Mouse (Mus musculus) lung, embryonic 14.5 days (tissue): ENCODE data around the gene Egfl7. TPM values are rescaled to one million over a fixed set of nuclear protein-coding genes. Genes with fewer than 3 reads are reported as not detected.

Experiments
- ATAC-seq: fragments of 200-750 bp; cut with Nextera tagmentation; 2 replicates; pipeline ENCODE4 v1.8.0; 2017; ENCODE audit warnings: mild to moderate bottlenecking, moderate TSS enrichment, moderate library complexity; ENCODE audit not compliant: insufficient read depth
- DNase-seq: peaks from one replicate; pipeline ENCODE4 v3.0.0-alpha.2; 2015
- H3K27ac ChIP-seq: fragments of 300-500 bp; sonication (generic); 2 replicates; pipeline ENCODE4 v1.5.1; 2014; ENCODE audit warnings: low read depth, mild to moderate bottlenecking, moderate library complexity
- H3K27me3 ChIP-seq: fragments of 300-500 bp; sonication (generic); 2 replicates; pipeline ENCODE4 v1.6.1; 2014; ENCODE audit warnings: low read length, control low read depth; ENCODE audit not compliant: insufficient read depth
- H3K36me3 ChIP-seq: fragments of 300-500 bp; sonication (generic); 2 replicates; pipeline ENCODE4 v1.6.1; 2014; ENCODE audit warnings: control low read depth; ENCODE audit not compliant: insufficient read depth
- H3K4me1 ChIP-seq: fragments of 300-500 bp; sonication (generic); 2 replicates; pipeline ENCODE4 v1.6.1; 2014; ENCODE audit warnings: antibody characterized with exemption, control low read depth; ENCODE audit not compliant: insufficient read depth
- H3K4me2 ChIP-seq: fragments of 300-500 bp; sonication (generic); 2 replicates; pipeline ENCODE4 v1.6.1; 2014; ENCODE audit warnings: mild to moderate bottlenecking
- H3K4me3 ChIP-seq: fragments of 300-500 bp; sonication (generic); 2 replicates; pipeline ENCODE4 v1.5.1; 2014; ENCODE audit warnings: low read depth, low read length
- H3K9ac ChIP-seq: fragments of 300-500 bp; sonication (generic); 2 replicates; pipeline ENCODE4 v1.6.1; 2014
- H3K9me3 ChIP-seq: fragments of 300-500 bp; sonication (generic); 2 replicates; pipeline ENCODE4 v1.6.1; 2016; ENCODE audit warnings: low read depth, low read length, control low read depth
- CTCF ChIP-seq: IDR thresholded peaks from 2 replicates; pipeline ENCODE4 v1.5.1; 2016; ENCODE audit warnings: antibody characterized with exemption, low read depth
- WGBS: fragments of 180-500 bp; shearing (Covaris S2); extraction: QIAGEN DNeasy Blood & Tissue Kit; methylation state at CpG from one replicate; pipeline ENCODE4 v1.1.7; 2014; 5-methylcytosine and 5-hydroxymethylcytosine counted together
- polyA plus RNA-seq: library from polyadenylated mRNA; unstranded; fragments of >200 nt; fragmentation: Nextera tagmentation; extraction: Ambion mirVana; gene quantifications from 2 replicates; pipeline ENCODE4 v1.2.1, GENCODE M21; 2014

The Egfl7 gene
- polyA plus RNA-seq, 1 experiment from 2014 or later: 311 TPM

DNA sequence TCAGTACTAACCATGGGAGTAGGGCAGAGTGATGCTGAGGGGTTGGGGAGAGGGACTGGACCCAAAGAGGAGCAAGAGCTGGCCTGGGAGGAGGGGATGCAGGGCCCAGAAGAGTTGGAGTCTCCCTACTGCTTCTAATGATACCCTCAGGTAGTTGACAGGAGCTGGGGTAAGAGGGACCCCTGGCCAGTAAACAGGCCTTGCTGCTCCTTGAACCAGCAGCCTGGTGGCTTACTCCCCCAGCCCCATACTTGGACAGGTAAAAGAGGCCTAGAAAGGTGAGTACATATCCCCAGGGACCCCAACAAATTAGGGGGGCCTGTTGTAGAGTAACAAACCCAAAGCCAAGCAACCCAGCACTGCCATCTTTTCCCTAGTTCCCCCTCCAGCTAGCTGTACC is 29.0 kb downstream of the Egfl7 start:
- Histone ChIP-seq H3K4me2 (no peak overlapping the region), H3K4me3 (no peak overlapping the region), H3K27me3 (no peaks in the 10 kb centered on the region), H3K27ac (no peak overlapping the region), H3K36me3 (no peaks in the 10 kb centered on the region), H3K9ac (no peak overlapping the region), H3K4me1 (peaks cover 7% of the 10 kb centered on the region; the same call in 1 of the 2 replicates), H3K9me3 (no peaks in the 10 kb centered on the region)
- DNase-seq (no peak), ATAC-seq (no peak)
- no peak for TF ChIP-seq CTCF

DNA sequence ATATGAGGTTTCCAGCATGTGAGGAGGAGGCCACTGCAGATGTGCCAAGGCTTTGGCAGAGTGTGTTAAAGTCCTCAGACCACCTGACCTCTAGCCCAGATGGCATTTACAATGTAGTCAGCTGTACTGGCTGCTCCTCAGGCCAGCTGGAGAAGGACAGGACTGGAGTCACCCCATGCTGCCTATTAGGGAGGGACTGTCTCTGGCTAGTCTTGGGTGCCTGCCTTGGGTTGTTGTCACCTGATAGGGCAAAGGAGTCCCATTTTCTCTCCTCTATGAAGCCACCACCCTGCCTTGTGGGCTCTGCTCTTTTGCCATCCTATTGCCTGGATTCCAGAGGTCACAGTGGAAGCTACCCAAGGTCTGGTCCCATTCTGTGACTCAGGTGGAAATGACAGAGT is 29.4 kb downstream of the Egfl7 start:
- no peak overlapping the region for H3K4me2 ChIP-seq
- H3K36me3 ChIP-seq: no peaks in the 10 kb centered on the region
- H3K4me1 ChIP-seq: peaks cover 7% of the 10 kb centered on the region; the same call in 1 of the 2 replicates
- TF ChIP-seq CTCF: no peak
- no peaks in the 10 kb centered on the region for H3K27me3 ChIP-seq
- no peak overlapping the region for H3K9ac ChIP-seq
- H3K4me3 ChIP-seq: no peak overlapping the region
- DNase-seq (no peak), ATAC-seq (no peak)
- no peak overlapping the region for H3K27ac ChIP-seq
- H3K9me3 ChIP-seq: no peaks in the 10 kb centered on the region

GRCm38 (mm10) chr2:26610526-26610925 is 30.7 kb downstream of the Egfl7 start:
- H3K27me3 ChIP-seq: no peaks in the 10 kb centered on the region
- H3K9me3 ChIP-seq: no peaks in the 10 kb centered on the region
- H3K27ac ChIP-seq: no peak overlapping the region
- no peak for TF ChIP-seq CTCF
- H3K4me1 ChIP-seq: peaks cover 7% of the 10 kb centered on the region; the same call in 1 of the 2 replicates
- H3K4me3 ChIP-seq: no peak overlapping the region
- ATAC-seq (no peak), DNase-seq (no peak)
- WGBS: 69% methylated on average over 3 of the region's 3 CpGs
- no peak overlapping the region for H3K4me2 ChIP-seq
- H3K36me3 ChIP-seq: no peaks in the 10 kb centered on the region
- H3K9ac ChIP-seq: no peak overlapping the region

- no peak overlapping the region for H3K9ac ChIP-seq
- TF ChIP-seq CTCF: no peak
Measured at GRCm38 (mm10) chr2:26611054-26611453, 31.2 kb downstream of the Egfl7 start.

GRCm38 (mm10) chr2:26611896-26612295 is 32.1 kb downstream of the Egfl7 start:
- no peak for ATAC-seq
- Histone ChIP-seq H3K9ac (no peak overlapping the region), H3K4me1 (peaks cover 7% of the 10 kb centered on the region; the same call in 1 of the 2 replicates), H3K27ac (no peak overlapping the region), H3K36me3 (no peaks in the 10 kb centered on the region), H3K4me3 (no peak overlapping the region), H3K9me3 (no peaks in the 10 kb centered on the region), H3K27me3 (no peaks in the 10 kb centered on the region), H3K4me2 (no peak overlapping the region)
- no peak for DNase-seq
- TF ChIP-seq CTCF: no peak

More at GRCm38 (mm10) chr2:26611054-26611453, 31.2 kb downstream of the Egfl7 start:
- Histone ChIP-seq H3K4me3 (no peak overlapping the region), H3K9me3 (no peaks in the 10 kb centered on the region), H3K27me3 (no peaks in the 10 kb centered on the region), H3K27ac (no peak overlapping the region), H3K4me1 (peaks cover 7% of the 10 kb centered on the region; the same call in 1 of the 2 replicates), H3K4me2 (no peak overlapping the region), H3K36me3 (no peaks in the 10 kb centered on the region)
- ATAC-seq (no peak), DNase-seq (no peak)

DNA sequence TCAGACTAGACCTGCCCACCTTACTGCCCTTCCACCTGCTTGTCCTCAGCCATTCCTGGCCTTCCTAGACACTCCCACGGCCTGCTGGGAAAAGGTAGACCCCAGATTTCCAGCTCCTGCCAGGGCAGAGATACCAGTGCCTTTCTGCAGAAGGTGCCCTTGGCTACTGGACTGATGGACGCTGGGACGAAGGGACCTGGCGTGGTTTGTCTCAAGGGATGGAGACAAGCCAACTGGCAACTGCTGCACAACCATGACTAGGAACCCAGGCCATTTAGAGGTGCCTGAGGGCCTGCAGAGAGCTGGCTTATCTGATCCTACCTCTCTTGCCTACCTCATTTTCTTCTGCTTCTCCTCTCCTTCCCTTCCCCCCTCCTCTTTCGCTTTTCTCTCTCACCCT is 35.1 kb downstream of the Egfl7 start:
- H3K4me3 ChIP-seq: no peak overlapping the region
- WGBS: 76% methylated on average over 5 of the region's 5 CpGs
- no peaks in the 10 kb centered on the region for H3K27me3 ChIP-seq
- no peak overlapping the region for H3K27ac ChIP-seq
- no peak for ATAC-seq
- H3K36me3 ChIP-seq: no peaks in the 10 kb centered on the region
- no peak overlapping the region for H3K4me2 ChIP-seq
- no peak for DNase-seq
- H3K9ac ChIP-seq: no peak overlapping the region
- H3K4me1 ChIP-seq: no peaks in the 10 kb centered on the region
- TF ChIP-seq CTCF: no peak
- no peaks in the 10 kb centered on the region for H3K9me3 ChIP-seq

DNA sequence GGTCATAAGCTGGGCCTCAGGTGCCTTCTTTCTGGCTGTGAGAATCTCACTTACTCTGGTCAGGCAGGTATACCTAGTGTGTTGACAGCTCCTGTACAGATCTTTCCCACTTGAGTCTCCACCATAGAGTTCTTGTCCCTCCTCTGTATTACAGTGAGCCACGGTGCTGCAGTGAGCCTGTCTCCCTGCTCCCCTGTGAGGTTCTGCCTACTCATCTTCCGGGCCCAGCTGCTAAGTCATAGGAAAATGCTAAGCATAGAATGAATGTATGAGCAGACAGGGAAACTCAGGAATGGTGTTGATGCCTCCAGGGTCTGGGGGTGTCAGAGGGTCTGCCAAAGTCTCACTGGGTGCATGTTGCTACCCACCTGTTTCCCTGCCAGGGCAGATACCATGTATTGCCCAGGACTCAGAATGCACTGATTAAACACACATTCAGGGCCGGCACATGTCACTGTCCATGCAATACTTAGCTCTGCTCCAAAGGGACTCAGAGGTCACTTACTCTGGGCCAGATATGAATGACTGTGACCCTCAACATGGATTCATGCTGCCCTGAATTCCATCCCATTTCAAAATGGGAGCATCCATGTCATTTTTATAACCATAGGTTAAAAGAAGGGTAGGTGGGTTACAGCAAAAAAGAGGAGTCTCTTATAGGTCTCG is 35.8 kb downstream of the Egfl7 start:
- H3K4me2 ChIP-seq: no peak overlapping the region
- H3K4me1 ChIP-seq: no peaks in the 10 kb centered on the region
- no peak for ATAC-seq
- no peaks in the 10 kb centered on the region for H3K9me3 ChIP-seq
- no peak overlapping the region for H3K4me3 ChIP-seq
- no peaks in the 10 kb centered on the region for H3K36me3 ChIP-seq
- 75% methylated on average over 4 of the region's 4 CpGs for WGBS
- H3K9ac ChIP-seq: no peak overlapping the region
- no peak for DNase-seq
- H3K27me3 ChIP-seq: no peaks in the 10 kb centered on the region
- no peak overlapping the region for H3K27ac ChIP-seq
- TF ChIP-seq CTCF: no peak
